Mouse (Mus musculus): ENCODE results near the gene Dmbx1.

DNA sequence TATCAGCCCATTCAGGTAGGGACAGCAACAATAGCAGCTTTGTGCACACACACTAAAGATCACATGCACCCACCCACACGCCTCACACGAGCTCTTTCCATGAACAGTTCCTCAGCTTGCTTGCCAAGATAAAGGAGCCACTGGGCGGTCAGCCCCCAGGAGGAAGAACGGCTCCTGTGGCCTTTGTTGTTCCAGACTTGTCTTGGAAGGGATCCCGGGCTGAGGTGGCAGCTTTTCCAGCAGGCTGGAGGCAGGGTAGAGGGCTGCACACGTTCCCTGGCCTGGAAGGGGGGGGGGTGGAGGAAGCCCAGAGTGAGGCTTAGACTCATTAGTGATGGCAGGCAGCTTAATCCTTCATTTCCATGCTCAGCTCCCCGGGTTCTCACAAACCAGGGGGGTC is 31.1 kb downstream of the Dmbx1 start:
- TF ChIP-seq GATA1 (IDR thresholded peaks at IDR 0.05; ENCODE audit: low read length) (no peak), TAL1 (IDR thresholded peaks at IDR 0.05; ENCODE audit: low read length) (no peak)

Data from erythroblast, embryonic 14.5 days (primary cell).